ENCODE assay signal across 16 mouse cellular contexts in the genomic region with DNA sequence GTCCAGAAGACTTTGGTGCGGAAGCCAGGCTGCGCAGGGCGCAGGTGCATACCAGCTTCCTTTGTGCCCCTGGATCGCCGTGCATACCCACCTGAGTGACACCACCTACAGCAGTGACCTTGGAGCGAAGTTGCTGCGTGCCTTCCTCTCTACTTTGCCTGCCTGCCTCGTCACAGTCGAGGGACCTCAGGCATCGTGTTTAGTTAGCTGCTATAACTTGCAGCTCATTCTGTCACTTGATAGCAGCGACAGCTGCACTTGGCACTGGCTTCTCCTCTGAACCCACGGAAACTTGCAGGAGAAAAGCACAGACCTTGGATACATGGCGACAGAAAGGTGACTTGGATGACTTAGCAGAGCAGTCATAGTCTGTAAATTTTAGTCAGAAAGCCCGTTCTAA.
"Had no signal": no experiment of that assay in that cellular context is flagged by ENCODE, and none has a peak within 500 bp of the region (broad histone marks: within the 10 kb centered on the region; RNA-seq: fewer than 3 reads in every experiment).

No protein-coding gene starts in this region.

- H3K9me3 ChIP-seq: intestine, embryonic 15.5 days; liver, embryonic 13.5 days; lung, embryonic 15.5 days; midbrain, embryonic 10.5 days; midbrain, embryonic 15.5 days; neural tube, embryonic 13.5 days had no signal

- H3K4me3 ChIP-seq: intestine, embryonic 15.5 days; layer of hippocampus, adult 2 months; liver, embryonic 13.5 days; lung, embryonic 15.5 days; midbrain, embryonic 10.5 days; midbrain, embryonic 15.5 days; neural tube, embryonic 13.5 days had no signal

- DNase-seq: left cerebral cortex, postnatal 4 days; liver; liver, embryonic 13.5 days; liver, postnatal 0 days; lung, postnatal 14 days; retina, postnatal 1 day; right cerebral cortex, postnatal 4 days; spleen, adult 18-20 months; thymus, adult 18-20 months; thymus, postnatal 14 days had no signal

- H3K4me1 ChIP-seq: liver, embryonic 13.5 days; midbrain, embryonic 10.5 days; midbrain, embryonic 15.5 days had no signal

- H3K27ac ChIP-seq: intestine, embryonic 15.5 days; layer of hippocampus, adult 2 months; liver, embryonic 13.5 days; lung, embryonic 15.5 days; midbrain, embryonic 10.5 days; midbrain, embryonic 15.5 days; neural tube, embryonic 13.5 days had no signal

- H3K27me3 ChIP-seq: intestine, embryonic 15.5 days; liver, embryonic 13.5 days; lung, embryonic 15.5 days; midbrain, embryonic 15.5 days; neural tube, embryonic 13.5 days had no signal

- H3K9ac ChIP-seq: intestine, embryonic 15.5 days; liver, embryonic 13.5 days; liver, postnatal 0 days; lung, embryonic 15.5 days; midbrain, embryonic 15.5 days; neural tube, embryonic 13.5 days had no signal

- H3K36me3 ChIP-seq: intestine, embryonic 15.5 days; lung, embryonic 15.5 days had no signal

- H3K4me2 ChIP-seq: intestine, embryonic 15.5 days; liver, embryonic 13.5 days; lung, embryonic 15.5 days; midbrain, embryonic 15.5 days; neural tube, embryonic 13.5 days had no signal

- ATAC-seq: intestine, embryonic 15.5 days; liver, postnatal 0 days; midbrain, embryonic 15.5 days had no signal
